8 mouse cellular contexts compared by ENCODE assay signal in the genomic region with DNA sequence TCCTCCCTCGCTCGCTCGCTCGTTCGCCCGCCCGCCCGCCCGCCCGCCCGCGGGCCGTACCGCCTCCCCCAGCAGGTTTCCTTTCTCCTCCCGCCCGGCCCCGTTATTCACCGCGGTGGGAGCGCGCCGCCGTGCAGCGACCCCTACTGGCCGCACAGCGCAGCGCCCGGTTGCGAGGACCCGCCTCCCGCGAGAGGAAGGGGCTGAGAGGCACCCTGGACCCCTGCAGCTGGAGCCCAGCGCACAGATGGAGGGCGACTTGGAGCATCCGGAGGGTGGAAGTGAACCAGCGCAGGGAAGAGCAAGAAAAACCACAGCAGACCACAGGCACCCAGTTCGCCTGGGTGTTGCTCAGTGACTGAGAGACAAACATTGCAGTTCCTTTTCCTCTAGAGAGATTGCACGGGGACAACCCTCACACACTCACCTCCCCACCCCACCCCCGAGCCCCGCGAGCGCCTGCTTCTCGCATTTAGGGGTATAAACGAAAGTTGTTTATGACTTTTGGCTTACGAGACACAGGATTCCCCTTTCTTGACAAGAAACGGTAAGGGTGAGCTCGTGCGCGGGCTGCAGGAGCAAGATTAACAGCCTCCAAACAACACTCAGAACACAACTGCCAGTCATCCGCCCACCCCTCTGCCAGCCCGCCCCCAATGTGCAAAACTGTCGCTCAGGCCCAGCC. TPM values are rescaled to one million over a fixed set of nuclear protein-coding genes. Genes with fewer than 3 reads are reported as not detected.
A peak's percentile ranks its signal among the peaks of the same experiment; 100 is the strongest.
DNase-seq lines count a peak whose midpoint lies in the region; ATAC-seq and TF ChIP-seq lines count a peak whose summit lies in the region.

No protein-coding gene starts in this region.

- H3K4me3 ChIP-seq in bone marrow macrophage, adult 2 months (ENCODE audit: insufficient read depth, low read length): peak overlapping the region; percentile 73
- H3K4me3 ChIP-seq in embryonic facial prominence, embryonic 15.5 days (replicated peaks): peak overlapping the region; percentile 74
- peak overlapping the region; percentile 76 for H3K4me3 ChIP-seq in heart, embryonic 10.5 days
- peak overlapping the region; percentile 82 for H3K4me3 ChIP-seq in liver, embryonic 13.5 days (replicated peaks)
- H3K4me3 ChIP-seq in stomach, embryonic 14.5 days (ENCODE audit: low read depth, low read length): peak overlapping the region; percentile 70

- peaks cover 27% of the 10 kb centered on the region for H3K4me1 ChIP-seq in bone marrow macrophage, adult 2 months (ENCODE audit: control insufficient read depth, insufficient read depth, low read length)
- peaks cover 24% of the 10 kb centered on the region for H3K4me1 ChIP-seq in embryonic facial prominence, embryonic 15.5 days
- peaks cover 26% of the 10 kb centered on the region for H3K4me1 ChIP-seq in heart, embryonic 10.5 days
- peaks cover 47% of the 10 kb centered on the region for H3K4me1 ChIP-seq in liver, embryonic 13.5 days (replicated peaks)
- 0 out of 2 replicates have a peak, but pooled peaks cover 2% of the 10 kb centered on the region for H3K4me1 ChIP-seq in stomach, embryonic 14.5 days (ENCODE audit: control insufficient read depth, insufficient read depth, low read length)

- no peaks in the 10 kb centered on the region for H3K36me3 ChIP-seq in embryonic facial prominence, embryonic 15.5 days
- H3K36me3 ChIP-seq in heart, embryonic 10.5 days: no peaks in the 10 kb centered on the region
- H3K36me3 ChIP-seq in liver, embryonic 13.5 days: no peaks in the 10 kb centered on the region
- H3K36me3 ChIP-seq in stomach, embryonic 14.5 days (ENCODE audit: control insufficient read depth, insufficient read depth, low read length): no peaks in the 10 kb centered on the region

- peak overlapping the region; percentile 54 for H3K9ac ChIP-seq in embryonic facial prominence, embryonic 15.5 days
- peak overlapping the region; percentile 87 for H3K9ac ChIP-seq in liver, embryonic 13.5 days
- peak overlapping the region; percentile 67; the same call in 1 of the 2 replicates for H3K9ac ChIP-seq in stomach, embryonic 14.5 days (replicated peaks; ENCODE audit: low read depth, low read length)

- peak; percentile 94 for DNase-seq in CD4-positive helper T cell, adult 2 months (ENCODE audit: low read depth, low spot score)
- peak; percentile 94 for DNase-seq in heart, embryonic 10.5 days (ENCODE audit: low spot score)
- DNase-seq in kidney, adult 9 months: peak; percentile 70
- peak; percentile 76 for DNase-seq in liver, embryonic 13.5 days
- DNase-seq in naive thymus-derived CD4-positive, alpha-beta T cell, adult 2 months (ENCODE audit: low read depth): peak; percentile 94

- 0% methylated on average over 43 of the region's 52 CpGs for WGBS in embryonic facial prominence, embryonic 15.5 days
- WGBS in heart, embryonic 10.5 days: under 1% methylated on average over 38 of the region's 52 CpGs
- WGBS in liver, embryonic 13.5 days (ENCODE audit: insufficient replicate concordance): under 1% methylated on average over 38 of the region's 52 CpGs
- 2% methylated on average over 28 of the region's 52 CpGs for WGBS in stomach, embryonic 14.5 days

- no peaks in the 10 kb centered on the region for H3K27me3 ChIP-seq in embryonic facial prominence, embryonic 15.5 days
- no peaks in the 10 kb centered on the region for H3K27me3 ChIP-seq in heart, embryonic 10.5 days (ENCODE audit: insufficient read depth, poor library complexity, severe bottlenecking)
- H3K27me3 ChIP-seq in liver, embryonic 13.5 days: no peaks in the 10 kb centered on the region
- no peaks in the 10 kb centered on the region for H3K27me3 ChIP-seq in stomach, embryonic 14.5 days (ENCODE audit: control insufficient read depth, insufficient read depth, low read length)

- TF ChIP-seq CTCF in bone marrow macrophage, adult 2 months (IDR thresholded peaks at IDR 0.05; ENCODE audit: low read depth, low read length): peak; percentile 49

- no peaks in the 10 kb centered on the region for H3K9me3 ChIP-seq in embryonic facial prominence, embryonic 15.5 days (replicated peaks)
- no peaks in the 10 kb centered on the region for H3K9me3 ChIP-seq in heart, embryonic 10.5 days
- no peaks in the 10 kb centered on the region for H3K9me3 ChIP-seq in liver, embryonic 13.5 days (replicated peaks)
- no peaks in the 10 kb centered on the region for H3K9me3 ChIP-seq in stomach, embryonic 14.5 days (ENCODE audit: control insufficient read depth, low read depth, low read length)

- peak; percentile 82 for ATAC-seq in embryonic facial prominence, embryonic 15.5 days (ENCODE audit: insufficient number of reproducible peaks, low FRiP score, low TSS enrichment, low read depth)
- ATAC-seq in liver, embryonic 13.5 days (ENCODE audit: low read depth): peak; percentile 83
- peak; percentile 78 for ATAC-seq in stomach, embryonic 14.5 days (ENCODE audit: insufficient number of reproducible peaks, insufficient read depth, low FRiP score, low read depth)

- peak overlapping the region; percentile 94 for H3K4me2 ChIP-seq in embryonic facial prominence, embryonic 15.5 days (replicated peaks)
- H3K4me2 ChIP-seq in liver, embryonic 13.5 days: peak overlapping the region; percentile 99
- peak overlapping the region; percentile 95 for H3K4me2 ChIP-seq in stomach, embryonic 14.5 days (replicated peaks; ENCODE audit: low read depth, low read length)

- no peak for TF ChIP-seq POLR2A in bone marrow macrophage, adult 2 months (IDR thresholded peaks at IDR 0.05; ENCODE audit: borderline replicate concordance, low read depth, low read length)

- H3K27ac ChIP-seq in bone marrow macrophage, adult 2 months (ENCODE audit: insufficient read depth, low read depth, low read length): peak overlapping the region; percentile 47
- H3K27ac ChIP-seq in embryonic facial prominence, embryonic 15.5 days (replicated peaks): peak overlapping the region; percentile 77
- H3K27ac ChIP-seq in heart, embryonic 10.5 days: peak overlapping the region; percentile 90
- H3K27ac ChIP-seq in liver, embryonic 13.5 days: peak overlapping the region; percentile 87
- H3K27ac ChIP-seq in stomach, embryonic 14.5 days (ENCODE audit: low read length): peak overlapping the region; percentile 44; the same call in 1 of the 2 replicates

RNA-seq across cellular contexts. Expression of gene Iqgap2, which starts 0.3 kb away (rescaled TPM):
- 43.3 and 48.2 TPM in 2 replicates for polyA plus RNA-seq in bone marrow macrophage, adult 2 months (2012; ENCODE audit: insufficient read depth, insufficient read length, missing spikeins)
- 20.4 and 21.2 TPM in 2 replicates for polyA plus RNA-seq in embryonic facial prominence, embryonic 15.5 days (2015; fragmentation: Nextera tagmentation; extraction: Ambion mirVana)
- polyA plus RNA-seq in heart, embryonic 10.5 days (2016; fragmentation: Nextera tagmentation; extraction: Ambion mirVana): 6.2 and 7.8 TPM in 2 replicates
- polyA plus RNA-seq in liver, embryonic 13.5 days (2015; fragmentation: Nextera tagmentation; extraction: Ambion mirVana): 11.9 and 14.5 TPM in 2 replicates
- polyA plus RNA-seq in stomach, embryonic 14.5 days (2014; fragmentation: Nextera tagmentation; extraction: Ambion mirVana): 24.3 and 25.3 TPM in 2 replicates

Comparison
In these comparisons a context has a peak if more than half of its experiments do, and no peak if none do; other contexts are left out.
1. Peak in every context shown above with its lines: DNase-seq, ATAC-seq, H3K4me3 ChIP-seq and H3K27ac ChIP-seq.